Mouse (Mus musculus) midbrain, embryonic 13.5 days (tissue): ENCODE results near the gene Syt16. TPM values are rescaled to one million over a fixed set of nuclear protein-coding genes. Genes with fewer than 3 reads are reported as not detected.

Source experiments
- ATAC-seq: fragments of 200-750 bp; cut with Nextera tagmentation; 2 replicates; pipeline ENCODE4 v1.8.0; 2017; ENCODE audit warnings: mild to moderate bottlenecking, moderate TSS enrichment, moderate library complexity
- H3K27ac ChIP-seq: fragments of 300-500 bp; sonication (generic); 2 replicates; pipeline ENCODE4 v1.5.1; 2015; ENCODE audit warnings: inconsistent platforms, mild to moderate bottlenecking, moderate library complexity
- H3K27me3 ChIP-seq: fragments of 300-500 bp; sonication (generic); 2 replicates; pipeline ENCODE4 v1.6.1; 2015; ENCODE audit warnings: mild to moderate bottlenecking, inconsistent platforms
- H3K36me3 ChIP-seq: fragments of 300-500 bp; sonication (generic); 2 replicates; pipeline ENCODE4 v1.6.1; 2015; ENCODE audit warnings: mild to moderate bottlenecking, inconsistent platforms
- H3K4me1 ChIP-seq: fragments of 300-500 bp; sonication (generic); replicated peaks from 2 replicates; pipeline ENCODE4 v1.6.1; 2015; ENCODE audit warnings: inconsistent platforms
- H3K4me2 ChIP-seq: fragments of 300-500 bp; sonication (generic); replicated peaks from 2 replicates; pipeline ENCODE4 v1.6.1; 2015; ENCODE audit warnings: moderate library complexity, mild to moderate bottlenecking, inconsistent platforms
- H3K4me3 ChIP-seq: fragments of 300-500 bp; sonication (generic); replicated peaks from 2 replicates; pipeline ENCODE4 v1.5.1; 2015; ENCODE audit warnings: mild to moderate bottlenecking, inconsistent platforms
- H3K9ac ChIP-seq: fragments of 300-500 bp; sonication (generic); replicated peaks from 2 replicates; pipeline ENCODE4 v1.6.1; 2015; ENCODE audit warnings: mild to moderate bottlenecking, inconsistent platforms
- H3K9me3 ChIP-seq: fragments of 300-500 bp; sonication (generic); 2 replicates; pipeline ENCODE4 v1.6.1; 2016; ENCODE audit warnings: mild to moderate bottlenecking, inconsistent platforms
- WGBS: fragments of 180-500 bp; shearing (Covaris S2); methylation state at CpG from one replicate; pipeline ENCODE4 v1.1.7; 2015; 5-methylcytosine and 5-hydroxymethylcytosine counted together
- polyA plus RNA-seq: library from polyadenylated mRNA; unstranded; fragments of >200 nt; fragmentation: Nextera tagmentation; extraction: Ambion mirVana; gene quantifications from 2 replicates; pipeline ENCODE4 v1.2.1, GENCODE M21; 2015

Syt16 gene
- polyA plus RNA-seq, 1 experiment from 2014 or later, result 45.2 TPM

GRCm38 (mm10) chr12:74081122-74081521, 83.7 kb downstream of the Syt16 start:
- 85% methylated on average over 3 of the region's 3 CpGs for WGBS
- Histone ChIP-seq H3K4me1 (0 out of 2 replicates have a peak, but pooled peaks cover under 1% of the 10 kb centered on the region), H3K9me3 (no peaks in the 10 kb centered on the region), H3K27ac (no peak overlapping the region), H3K27me3 (no peaks in the 10 kb centered on the region), H3K4me3 (no peak overlapping the region), H3K36me3 (no peaks in the 10 kb centered on the region), H3K4me2 (no peak overlapping the region), H3K9ac (no peak overlapping the region)
- no peak for ATAC-seq

GRCm38 (mm10) chr12:74084389-74084788, 86.9 kb downstream of the Syt16 start:
- Histone ChIP-seq H3K36me3 (no peaks in the 10 kb centered on the region), H3K4me1 (no peaks in the 10 kb centered on the region), H3K27ac (no peak overlapping the region), H3K9me3 (no peaks in the 10 kb centered on the region), H3K4me3 (no peak overlapping the region), H3K27me3 (no peaks in the 10 kb centered on the region), H3K9ac (no peak overlapping the region), H3K4me2 (no peak overlapping the region)
- 93% methylated on average over 5 of the region's 5 CpGs for WGBS
- no peak for ATAC-seq

GRCm38 (mm10) chr12:74087086-74087485, 89.6 kb downstream of the Syt16 start:
- Histone ChIP-seq H3K9me3 (no peaks in the 10 kb centered on the region), H3K4me2 (no peak overlapping the region), H3K27me3 (no peaks in the 10 kb centered on the region), H3K27ac (no peak overlapping the region), H3K4me3 (no peak overlapping the region), H3K36me3 (no peaks in the 10 kb centered on the region), H3K4me1 (peaks cover 4% of the 10 kb centered on the region), H3K9ac (no peak overlapping the region)
- no peak for ATAC-seq
- WGBS, result 53% methylated on average over 8 of the region's 8 CpGs

GRCm38 (mm10) chr12:74089342-74090131, 92.1 kb downstream of the Syt16 start:
- no peak for ATAC-seq
- 93% methylated on average over 1 of the region's 1 CpGs for WGBS
- no peak overlapping the region for H3K4me2 ChIP-seq

GRCm38 (mm10) chr12:74092546-74092945, 95.1 kb downstream of the Syt16 start:
- Histone ChIP-seq H3K9me3 (no peaks in the 10 kb centered on the region), H3K27me3 (no peaks in the 10 kb centered on the region), H3K27ac (no peak overlapping the region), H3K4me2 (no peak overlapping the region), H3K4me1 (peaks cover 12% of the 10 kb centered on the region), H3K36me3 (no peaks in the 10 kb centered on the region), H3K9ac (no peak overlapping the region), H3K4me3 (no peak overlapping the region)
- ATAC-seq, result no peak
- WGBS, result 67% methylated on average over 5 of the region's 5 CpGs

More at GRCm38 (mm10) chr12:74089342-74090131, 92.1 kb downstream of the Syt16 start:
- H3K27ac ChIP-seq, result no peak overlapping the region
- peaks cover 10% of the 10 kb centered on the region for H3K4me1 ChIP-seq
- no peak overlapping the region for H3K9ac ChIP-seq
- no peak overlapping the region for H3K4me3 ChIP-seq
- no peaks in the 10 kb centered on the region for H3K9me3 ChIP-seq
- H3K27me3 ChIP-seq, result no peaks in the 10 kb centered on the region
- no peaks in the 10 kb centered on the region for H3K36me3 ChIP-seq

- Histone ChIP-seq H3K4me1 (peaks cover 16% of the 10 kb centered on the region), H3K27ac (no peak overlapping the region), H3K36me3 (no peaks in the 10 kb centered on the region), H3K4me2 (no peak overlapping the region), H3K4me3 (no peak overlapping the region), H3K27me3 (no peaks in the 10 kb centered on the region), H3K9ac (no peak overlapping the region), H3K9me3 (no peaks in the 10 kb centered on the region)
- 91% methylated on average over 8 of the region's 8 CpGs for WGBS
- ATAC-seq, result no peak
Measured at GRCm38 (mm10) chr12:74093110-74093509, 95.6 kb downstream of the Syt16 start.

- Histone ChIP-seq H3K36me3 (no peaks in the 10 kb centered on the region), H3K9ac (no peak overlapping the region), H3K4me3 (no peak overlapping the region), H3K9me3 (no peaks in the 10 kb centered on the region), H3K27ac (no peak overlapping the region), H3K4me2 (no peak overlapping the region), H3K4me1 (peaks cover 29% of the 10 kb centered on the region), H3K27me3 (no peaks in the 10 kb centered on the region)
- ATAC-seq, result no peak
- WGBS, result 84% methylated on average over 5 of the region's 5 CpGs
Measured at GRCm38 (mm10) chr12:74094701-74095100, 97.2 kb downstream of the Syt16 start.

- Histone ChIP-seq H3K27ac (peak overlapping the region; percentile 64), H3K4me2 (no peak overlapping the region), H3K9ac (no peak overlapping the region), H3K27me3 (no peaks in the 10 kb centered on the region), H3K36me3 (no peaks in the 10 kb centered on the region), H3K4me3 (no peak overlapping the region), H3K9me3 (no peaks in the 10 kb centered on the region), H3K4me1 (peaks cover 19% of the 10 kb centered on the region)
- ATAC-seq, result peak; percentile 65
- 31% methylated on average over 8 of the region's 8 CpGs for WGBS
Measured at GRCm38 (mm10) chr12:74098572-74099290, 101.3 kb downstream of the Syt16 start.

- no peak overlapping the region for H3K9ac ChIP-seq
- no peak overlapping the region for H3K4me2 ChIP-seq
- 66% methylated on average over 6 of the region's 6 CpGs for WGBS
- H3K4me1 ChIP-seq, result peaks cover 13% of the 10 kb centered on the region; the same call in 1 of the 2 replicates
- H3K27me3 ChIP-seq, result no peaks in the 10 kb centered on the region
- H3K4me3 ChIP-seq, result no peak overlapping the region
- ATAC-seq, result no peak
- no peaks in the 10 kb centered on the region for H3K9me3 ChIP-seq
- peak overlapping the region; percentile 58; the same call in 1 of the 2 replicates for H3K27ac ChIP-seq
- no peaks in the 10 kb centered on the region for H3K36me3 ChIP-seq
Measured at GRCm38 (mm10) chr12:74105811-74106513, 108.5 kb downstream of the Syt16 start.

GRCm38 (mm10) chr12:74108663-74109081, 111.2 kb downstream of the Syt16 start:
- 67% methylated on average over 4 of the region's 4 CpGs for WGBS
- no peaks in the 10 kb centered on the region for H3K27me3 ChIP-seq
- H3K4me3 ChIP-seq, result no peak overlapping the region
- ATAC-seq, result no peak
- H3K36me3 ChIP-seq, result no peaks in the 10 kb centered on the region
- H3K9ac ChIP-seq, result no peak overlapping the region
- no peak overlapping the region for H3K4me2 ChIP-seq
- H3K4me1 ChIP-seq, result peaks cover 13% of the 10 kb centered on the region; the same call in 1 of the 2 replicates
- H3K9me3 ChIP-seq, result no peaks in the 10 kb centered on the region
- H3K27ac ChIP-seq, result no peak overlapping the region; the same call in 1 of the 2 replicates

- WGBS, result 55% methylated on average over 10 of the region's 10 CpGs
- Histone ChIP-seq H3K27ac (no peak overlapping the region; the same call in 1 of the 2 replicates), H3K4me3 (no peak overlapping the region), H3K9me3 (no peaks in the 10 kb centered on the region), H3K9ac (no peak overlapping the region), H3K4me1 (peaks cover 13% of the 10 kb centered on the region; the same call in 1 of the 2 replicates), H3K36me3 (no peaks in the 10 kb centered on the region), H3K27me3 (no peaks in the 10 kb centered on the region), H3K4me2 (no peak overlapping the region)
- no peak for ATAC-seq
Measured at GRCm38 (mm10) chr12:74109462-74110068, 112.1 kb downstream of the Syt16 start.
